Mouse (Mus musculus) cerebellum, adult 8-10 months (tissue): ENCODE results near the gene Arhgef28.

Experiments
- DNase-seq: peaks from one replicate; pipeline ENCODE4 v3.0.0; 2022

Arhgef28 gene

DNA sequence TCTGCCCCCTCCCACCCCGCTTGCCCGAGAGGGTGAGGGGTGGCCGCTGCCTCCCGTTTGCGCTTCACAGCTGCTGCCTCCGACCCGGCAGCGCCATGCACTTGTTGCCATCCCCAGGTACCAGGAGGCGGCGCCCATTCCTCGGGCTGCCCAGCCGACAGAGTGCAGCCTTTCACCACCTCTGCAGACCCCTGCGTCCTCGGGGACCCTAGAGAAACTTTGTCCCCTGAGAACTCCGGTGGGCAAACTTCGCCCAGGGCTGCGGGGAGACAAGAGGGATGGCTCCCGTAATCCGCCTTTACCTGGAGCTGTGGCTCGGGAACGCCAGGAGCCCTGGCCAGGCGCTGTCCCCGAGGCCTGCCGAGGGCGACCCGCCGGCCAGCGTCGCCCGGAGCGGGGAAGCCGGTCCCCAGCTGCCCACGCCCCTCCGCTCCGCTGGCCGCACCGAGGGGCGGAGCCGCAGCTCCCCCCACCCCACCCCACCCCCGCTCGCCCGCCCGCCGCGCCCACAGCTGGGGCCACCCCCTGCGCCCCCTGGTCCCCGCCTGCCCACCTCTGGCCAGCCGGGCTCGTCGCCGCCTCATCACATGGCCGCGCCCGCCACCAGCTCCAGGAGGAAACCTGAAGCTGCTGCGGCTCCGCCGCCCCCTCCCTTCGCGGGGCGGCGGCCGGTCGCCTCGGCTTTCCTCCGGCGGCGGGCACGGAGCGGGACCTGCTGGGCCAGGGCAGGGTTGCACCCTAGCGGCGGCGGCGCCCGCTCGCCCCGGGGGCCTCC, at the start of gene Arhgef28:
TSS of gene Arhgef28 (minus strand) at position 669 of the 775 bp plus-strand sequence.
- DNase-seq: peak; percentile 11

DNA sequence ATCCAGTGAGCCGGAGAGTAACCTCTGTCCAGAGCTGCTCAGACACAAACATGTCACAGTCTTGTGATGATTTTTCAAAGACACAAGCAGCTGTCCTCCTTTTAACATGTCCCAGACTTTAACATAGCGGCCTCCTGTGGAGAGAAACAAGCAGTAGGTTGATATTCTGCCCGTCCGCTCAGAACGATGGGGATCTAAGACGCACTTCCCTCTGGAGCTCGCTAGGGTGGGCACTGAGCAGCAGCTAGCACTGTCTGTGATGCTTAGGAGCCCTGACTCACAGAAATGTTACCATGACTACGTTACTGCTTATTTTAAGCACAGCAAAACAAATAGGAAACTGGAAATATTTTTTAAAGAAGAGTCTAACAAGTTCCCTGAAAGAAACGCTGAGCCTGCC, 48.7 kb upstream of the Arhgef28 start:
- DNase-seq: no peak

DNA sequence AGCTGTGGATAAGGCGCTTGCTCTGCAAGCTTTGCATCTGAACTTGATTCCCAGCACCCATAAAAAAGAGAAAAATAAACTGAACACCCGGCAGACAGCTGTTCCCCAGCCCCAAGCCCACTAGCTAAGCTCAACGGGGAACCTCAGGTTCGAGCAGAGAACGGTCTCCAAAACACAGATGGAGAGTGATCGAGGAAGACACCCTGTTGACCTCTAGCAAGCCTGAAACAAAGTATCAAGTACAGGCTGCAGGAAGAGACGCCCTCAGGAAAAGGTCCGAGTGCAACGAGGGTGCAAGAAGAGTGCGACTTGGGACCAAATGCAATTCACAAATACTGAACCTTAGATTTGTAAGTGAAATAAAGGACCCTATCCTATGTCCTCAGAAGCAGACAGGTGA, 43.4 kb upstream of the Arhgef28 start:
- DNase-seq: no peak

DNA sequence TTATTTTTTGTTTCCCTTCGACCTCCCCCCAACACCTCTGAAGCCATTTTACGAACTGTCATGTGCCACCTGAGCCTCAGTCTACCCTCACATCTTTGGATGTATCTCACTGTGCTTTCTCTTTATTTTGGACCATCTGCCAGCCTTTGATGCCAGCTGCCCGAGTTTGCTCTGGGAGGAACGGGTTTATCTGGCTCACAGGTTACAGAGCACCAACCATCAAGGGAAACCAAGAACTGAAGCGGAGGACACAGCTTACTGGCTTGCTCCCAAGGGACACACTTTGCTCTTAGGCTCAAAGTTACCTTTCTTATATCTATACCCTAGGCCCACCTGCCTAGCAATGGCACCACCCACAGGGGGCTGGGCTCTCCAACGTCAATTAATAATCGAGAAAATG, 39.1 kb upstream of the Arhgef28 start:
- DNase-seq: no peak

DNA sequence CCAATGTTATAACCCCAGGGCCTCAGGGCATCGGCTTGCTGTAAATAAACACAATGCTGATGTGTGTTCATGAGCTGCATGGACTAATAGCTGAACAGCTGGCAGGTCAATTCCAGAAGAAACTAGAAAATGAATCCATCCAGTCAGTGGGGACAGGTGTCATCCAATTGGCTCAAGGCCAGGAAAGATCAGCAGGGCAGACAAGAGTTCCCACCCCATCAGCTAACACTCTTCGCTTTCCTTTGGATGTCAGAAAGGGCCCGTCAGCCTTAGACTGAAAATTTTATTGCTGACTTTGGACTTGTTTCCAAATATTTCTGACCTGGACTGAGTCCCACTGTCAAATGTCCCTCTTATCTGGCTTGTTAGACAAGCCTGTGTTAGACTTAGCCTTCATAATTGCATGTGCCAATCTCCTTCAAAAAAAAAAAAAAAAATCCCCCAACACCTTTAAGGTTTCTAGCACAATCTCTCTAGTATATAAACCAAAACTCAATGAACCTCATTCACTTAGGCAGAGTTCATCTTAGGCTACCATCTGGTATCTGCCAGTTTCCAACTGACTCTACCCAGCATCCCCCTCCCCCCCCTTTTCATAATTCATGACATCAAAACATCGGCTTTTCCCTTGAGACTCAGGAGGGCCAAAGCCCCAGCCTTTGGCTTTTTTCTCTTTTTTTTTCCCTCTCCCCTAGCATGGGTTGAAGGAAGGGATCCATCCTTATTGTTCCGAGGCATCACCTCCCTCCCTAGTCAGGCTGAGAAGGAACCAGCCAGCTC, 38.5 kb upstream of the Arhgef28 start:
- no peak for DNase-seq

DNA sequence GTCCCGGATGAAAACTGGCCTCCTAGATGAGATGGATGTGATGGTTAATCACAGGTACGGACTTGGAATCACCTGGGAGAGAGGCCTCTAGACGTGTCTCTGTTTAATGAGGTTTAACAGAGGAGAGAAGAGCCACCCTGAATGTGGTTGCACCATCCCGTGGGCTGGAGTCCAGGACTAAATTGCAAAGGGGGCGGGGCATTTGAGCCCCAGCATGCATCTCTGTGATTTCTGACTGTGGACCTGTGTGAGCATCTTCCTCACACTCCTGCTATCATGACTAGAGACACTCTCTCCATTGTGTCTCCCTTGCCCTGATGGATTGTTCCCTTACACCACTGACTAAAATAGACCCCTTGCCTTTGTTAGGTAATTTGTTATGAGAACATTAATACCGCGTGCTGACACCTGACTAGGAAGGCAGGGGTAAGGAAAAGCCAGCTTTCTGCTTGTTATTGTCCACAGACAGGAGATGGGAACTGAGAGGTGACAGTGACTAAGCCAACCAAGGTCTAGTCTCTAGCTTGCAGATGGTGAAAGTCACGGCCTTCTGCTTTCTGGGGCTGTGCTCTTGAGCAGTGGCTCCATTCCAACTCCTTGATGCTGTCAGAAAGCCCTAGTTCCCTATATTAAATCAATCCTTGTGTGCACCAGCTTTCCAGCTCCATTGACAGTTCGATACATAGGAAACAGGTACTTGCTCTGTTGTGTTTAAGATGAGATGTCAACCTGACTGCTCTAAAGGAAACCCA, 35.5 kb upstream of the Arhgef28 start:
- DNase-seq: no peak

DNA sequence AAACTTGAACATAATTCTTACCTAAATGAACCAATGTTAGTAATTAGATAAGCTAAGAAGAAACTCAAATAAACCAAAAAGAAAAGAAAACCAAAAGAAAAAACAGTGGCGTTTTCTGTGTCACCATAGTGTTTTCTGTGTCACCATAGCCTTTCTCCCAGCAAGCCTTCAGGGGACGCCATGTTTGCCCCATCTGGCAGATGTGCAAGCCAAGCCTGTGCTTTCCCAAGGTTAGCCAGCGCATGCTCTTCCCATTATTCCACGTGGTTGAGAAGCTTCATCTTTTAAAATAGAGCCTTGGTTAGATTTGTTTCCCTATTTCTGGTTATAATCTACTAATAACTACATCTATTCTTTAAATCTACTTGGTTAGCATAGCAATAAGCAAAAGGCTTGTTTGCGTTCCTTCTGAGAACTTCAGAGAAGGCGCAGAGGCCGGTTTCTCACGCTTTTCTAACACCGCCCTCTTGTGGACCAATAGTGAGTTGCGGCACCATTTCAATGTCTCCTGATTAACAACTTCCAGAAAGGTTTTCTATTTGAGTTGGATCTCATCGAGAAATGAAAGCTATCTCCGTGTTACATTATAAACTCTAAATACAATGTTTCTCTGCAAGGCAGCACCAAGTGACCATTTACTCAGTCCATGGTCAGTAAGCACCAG, 33.9 kb upstream of the Arhgef28 start:
- DNase-seq: peak; percentile 36

DNA sequence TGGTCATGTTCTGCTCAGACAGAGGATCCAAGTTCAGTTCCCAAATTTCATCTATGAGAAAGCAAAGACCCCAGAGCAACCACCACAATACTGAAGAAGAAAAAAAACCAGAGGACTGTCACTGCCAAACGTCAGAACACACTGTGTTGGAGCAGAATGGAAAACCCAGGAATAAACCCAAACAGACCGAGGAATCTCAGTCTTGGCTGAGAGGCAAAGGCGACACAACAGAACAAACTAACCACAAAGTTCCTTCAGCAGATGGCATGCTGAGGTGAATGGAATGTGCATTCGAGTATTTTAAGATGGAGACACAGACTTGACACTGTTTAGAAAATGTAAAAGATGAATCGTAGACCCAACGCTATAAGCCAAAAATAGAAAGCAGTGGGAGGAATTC, 29.2 kb upstream of the Arhgef28 start:
- DNase-seq: no peak

DNA sequence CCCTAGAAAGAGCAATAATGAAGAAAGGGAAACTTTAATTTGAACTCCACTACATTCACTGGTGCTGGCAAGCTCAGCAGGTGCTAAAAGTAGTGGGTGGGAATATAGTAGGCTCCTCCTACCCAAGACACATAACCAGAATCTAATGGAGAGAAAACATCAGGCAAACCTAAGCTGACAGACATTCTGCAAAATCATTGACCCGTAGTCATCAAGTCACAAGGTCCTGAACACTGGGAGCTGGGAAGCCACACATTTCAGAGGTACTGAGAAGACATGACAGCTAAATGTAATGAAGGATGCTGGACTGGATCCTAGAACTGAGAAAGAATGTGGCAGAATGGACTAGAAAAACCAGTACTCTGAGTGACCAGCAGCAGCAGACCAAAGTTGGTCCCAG, 24.3 kb upstream of the Arhgef28 start:
- DNase-seq: no peak

DNA sequence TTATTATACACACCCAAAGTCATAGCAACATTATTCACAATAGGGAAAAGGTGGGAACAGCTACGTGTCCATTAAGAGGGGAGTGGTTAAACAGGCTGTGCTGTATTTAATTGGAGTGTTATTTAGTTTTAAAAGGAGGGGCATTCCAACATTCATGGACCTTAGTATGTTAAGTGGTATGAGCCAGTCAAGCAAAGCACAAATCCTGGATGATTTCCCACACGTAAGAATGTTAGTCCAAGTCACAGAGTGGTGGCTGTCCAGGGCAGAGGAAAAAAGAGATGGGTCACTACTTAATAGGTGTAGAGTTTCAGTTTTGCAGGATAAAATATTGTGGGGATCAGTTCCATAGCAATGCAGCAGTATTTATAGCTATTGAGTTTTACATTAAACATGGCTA, 20.0 kb upstream of the Arhgef28 start:
- no peak for DNase-seq

DNA sequence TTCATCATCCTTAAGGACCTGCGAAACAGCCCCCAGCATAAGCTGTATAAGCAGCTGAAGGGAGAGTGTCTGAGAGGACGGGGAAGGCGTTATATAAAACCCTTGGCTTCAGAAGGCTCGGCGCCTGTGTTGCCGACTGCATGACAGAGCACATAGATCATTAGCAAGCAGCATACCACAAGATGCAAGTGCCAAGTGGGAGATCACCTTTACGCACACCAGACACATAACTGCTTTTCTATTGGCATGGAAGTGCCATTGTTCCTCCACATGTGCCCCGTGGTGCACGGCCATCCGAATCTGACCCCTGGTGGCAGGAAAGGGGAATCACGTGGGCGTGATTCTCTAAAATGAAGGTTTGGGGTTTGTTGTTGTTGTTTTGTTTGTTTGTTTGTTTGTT, 16.6 kb upstream of the Arhgef28 start:
- no peak for DNase-seq

DNA sequence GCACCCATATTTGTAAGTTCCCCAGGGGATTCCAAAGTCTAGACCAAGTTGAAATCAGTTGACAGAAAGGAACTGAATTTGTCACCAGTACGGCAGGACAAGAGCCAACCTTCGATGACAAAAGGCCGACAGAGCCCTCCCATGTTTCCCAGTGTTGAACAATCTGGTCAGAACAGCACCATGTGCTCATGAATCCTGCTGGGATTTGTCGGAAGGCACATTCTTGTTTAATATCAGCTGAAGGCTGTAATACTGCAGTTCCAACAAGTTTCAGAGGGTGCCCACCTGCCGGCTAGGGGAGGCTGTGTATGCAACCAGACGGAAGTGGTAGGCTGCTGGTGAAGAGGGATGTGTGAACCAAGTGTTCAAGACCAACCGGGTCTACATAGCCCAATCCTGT, 3.9 kb upstream of the Arhgef28 start:
- DNase-seq: no peak

DNA sequence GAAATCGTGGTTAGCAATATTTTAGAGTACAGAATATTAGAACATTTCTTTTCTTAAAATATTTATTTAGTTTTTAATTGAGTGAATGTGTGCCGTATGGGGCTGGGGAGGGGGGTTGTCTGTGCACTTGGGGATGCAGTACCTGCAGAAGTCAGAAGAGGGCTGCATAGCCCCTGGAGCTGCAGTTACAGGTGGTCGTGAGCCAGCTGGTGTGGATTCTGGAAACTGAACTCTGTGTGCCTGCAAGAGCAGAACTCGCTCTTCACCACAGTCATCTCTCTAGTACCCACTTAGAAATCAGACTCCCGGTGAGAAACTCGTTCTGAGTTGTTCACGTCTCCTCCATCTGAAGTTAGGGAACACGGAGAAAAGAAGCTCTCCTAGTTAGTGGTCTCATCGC, 2.6 kb upstream of the Arhgef28 start:
- no peak for DNase-seq

DNA sequence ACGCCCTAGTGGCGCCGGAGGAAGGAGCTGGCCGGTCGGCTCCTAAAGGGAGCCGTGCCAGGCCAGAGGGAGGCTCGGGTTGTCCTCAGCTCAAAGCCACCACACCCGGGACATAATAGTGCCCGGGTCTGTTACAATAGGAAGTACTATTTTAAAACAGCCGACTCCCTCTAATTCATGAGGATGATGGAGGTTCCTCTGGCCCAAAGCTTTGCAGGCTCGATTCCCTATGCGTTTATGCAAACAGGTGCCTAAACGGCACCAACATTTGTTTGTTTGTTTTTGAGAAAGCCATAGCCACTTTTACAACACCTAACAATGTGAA, 269 bp upstream of the Arhgef28 start:
- DNase-seq: no peak

DNA sequence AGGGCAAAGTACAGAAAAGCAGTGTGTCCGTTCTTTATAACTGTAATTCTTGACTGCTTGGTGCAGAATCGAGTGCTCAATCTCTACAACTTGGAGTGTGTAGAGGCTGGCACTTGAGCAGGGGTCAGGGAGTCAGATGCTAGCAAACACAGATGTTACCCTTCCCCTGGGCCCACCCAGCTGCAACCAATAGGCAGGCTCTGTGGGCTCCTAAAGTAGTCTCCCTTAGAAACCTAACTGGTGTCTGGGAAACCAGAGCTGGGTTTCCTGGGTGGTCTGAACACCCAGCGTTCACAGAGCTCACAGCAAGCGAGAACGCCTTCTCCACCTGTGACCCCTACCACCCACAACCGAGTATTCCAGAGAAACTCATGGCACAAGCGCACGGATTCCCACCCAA, 1.1 kb downstream of the Arhgef28 start:
- DNase-seq: no peak

DNA sequence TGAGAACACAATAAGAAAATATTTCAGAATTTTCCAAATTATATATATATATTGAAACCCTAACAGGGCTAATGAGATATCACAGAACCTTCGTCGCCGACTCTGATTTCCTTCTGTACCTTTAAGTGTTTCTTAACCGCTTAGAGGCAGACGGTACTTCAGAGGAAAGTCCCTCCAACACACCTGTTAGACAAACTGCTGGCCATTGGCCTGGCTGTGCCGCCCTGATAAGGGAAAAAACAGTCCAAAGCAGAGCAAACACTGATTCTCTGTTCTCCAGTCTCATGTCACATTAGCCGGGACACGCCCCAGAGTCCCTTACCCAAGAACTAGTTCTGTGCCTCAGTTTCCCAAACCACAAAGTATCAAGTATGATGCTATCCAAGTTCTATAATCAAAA, 1.9 kb downstream of the Arhgef28 start:
- DNase-seq: no peak

DNA sequence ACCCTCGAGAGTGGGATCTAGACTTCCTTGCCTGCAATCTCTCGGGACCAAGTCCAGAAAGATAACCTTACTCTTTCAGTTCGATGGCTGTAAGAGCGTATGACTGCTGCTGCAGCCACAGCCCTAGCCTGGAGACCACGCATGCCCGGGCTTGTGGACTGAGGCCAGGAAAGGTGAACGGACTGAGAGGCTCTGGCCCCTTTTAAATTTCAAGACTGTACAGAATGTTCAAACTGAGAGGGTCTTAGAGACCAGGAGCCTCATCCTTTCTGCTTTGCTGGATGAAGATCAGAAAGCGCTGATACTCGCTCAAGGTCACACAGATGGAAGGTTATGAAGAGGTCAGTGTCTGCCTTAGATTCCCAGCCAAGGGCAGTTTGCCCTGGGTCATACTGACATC, 4.8 kb downstream of the Arhgef28 start:
- no peak for DNase-seq

DNA sequence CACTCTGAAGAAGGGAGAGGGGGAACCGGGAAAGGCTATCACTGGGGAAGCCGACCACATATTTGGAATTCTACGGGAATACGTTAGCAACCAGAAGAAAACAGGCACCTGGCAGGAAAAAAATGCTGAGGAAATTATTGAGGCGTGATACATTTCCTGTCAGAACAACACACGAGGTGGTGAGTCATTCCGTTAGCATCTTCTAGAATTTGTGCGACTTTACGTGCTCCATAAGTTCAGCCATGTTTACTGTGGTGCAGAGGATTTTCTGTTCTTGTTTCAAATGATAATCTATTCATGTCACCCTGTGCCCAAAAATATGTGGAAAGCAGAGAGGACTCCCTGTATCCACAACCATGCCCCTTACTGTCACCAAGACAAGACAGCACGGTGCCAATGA, 13.6 kb downstream of the Arhgef28 start:
- DNase-seq: no peak

DNA sequence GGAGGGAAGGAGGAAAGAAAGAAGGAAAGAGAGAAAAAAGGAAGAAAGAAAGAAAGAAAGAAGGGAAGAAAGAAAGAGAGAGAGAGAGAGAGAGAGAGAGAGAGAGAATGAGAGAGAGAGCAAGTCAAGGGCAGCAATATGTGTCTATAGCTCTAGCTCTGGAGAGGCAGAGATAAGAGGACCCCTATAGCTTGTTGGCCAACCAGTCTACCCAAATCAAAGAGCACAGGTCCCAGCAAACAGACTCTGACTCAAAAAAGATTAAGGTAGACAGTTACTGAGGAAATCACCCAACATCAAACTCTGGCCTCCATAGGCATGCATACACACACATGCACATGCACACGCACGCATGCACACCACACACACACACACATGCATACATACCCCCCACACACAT, 17.7 kb downstream of the Arhgef28 start:
- no peak for DNase-seq

DNA sequence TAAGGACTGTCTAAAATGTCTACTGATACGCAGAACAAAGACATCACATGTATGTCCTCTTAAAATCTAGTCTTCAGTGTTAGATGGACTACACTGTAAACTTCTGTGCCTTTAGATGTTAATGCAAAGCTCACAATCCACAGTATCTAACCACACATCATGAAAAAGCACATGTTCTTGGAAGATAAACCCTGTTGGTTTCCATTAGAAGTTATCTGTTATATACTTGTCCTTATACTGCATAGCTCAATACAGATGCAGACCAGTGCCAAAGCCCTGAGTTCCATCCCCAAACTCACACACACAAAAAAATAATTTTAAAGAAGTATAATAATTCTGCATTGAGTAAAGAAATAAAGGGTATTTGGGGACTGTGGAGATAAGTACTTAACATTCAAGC, 18.3 kb downstream of the Arhgef28 start:
- no peak for DNase-seq

DNA sequence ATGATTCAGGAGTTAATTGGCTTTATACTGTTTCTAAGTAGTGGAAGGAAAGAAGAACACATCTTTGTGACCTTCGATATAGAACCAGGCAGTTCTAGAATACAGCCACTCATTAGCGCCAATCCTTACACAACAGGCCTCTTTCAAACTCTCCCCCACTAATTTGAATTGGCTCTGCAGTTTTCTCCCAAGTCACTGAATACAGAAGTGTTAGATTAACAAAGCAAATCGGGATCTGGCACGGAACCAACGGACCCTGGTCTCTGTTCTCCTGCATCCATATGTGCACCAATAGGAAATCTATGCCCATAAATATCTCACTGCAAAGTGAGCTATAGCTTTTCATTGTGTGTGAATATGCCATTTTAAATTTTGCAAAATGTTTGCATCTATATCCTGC, 20.1 kb downstream of the Arhgef28 start:
- no peak for DNase-seq

DNA sequence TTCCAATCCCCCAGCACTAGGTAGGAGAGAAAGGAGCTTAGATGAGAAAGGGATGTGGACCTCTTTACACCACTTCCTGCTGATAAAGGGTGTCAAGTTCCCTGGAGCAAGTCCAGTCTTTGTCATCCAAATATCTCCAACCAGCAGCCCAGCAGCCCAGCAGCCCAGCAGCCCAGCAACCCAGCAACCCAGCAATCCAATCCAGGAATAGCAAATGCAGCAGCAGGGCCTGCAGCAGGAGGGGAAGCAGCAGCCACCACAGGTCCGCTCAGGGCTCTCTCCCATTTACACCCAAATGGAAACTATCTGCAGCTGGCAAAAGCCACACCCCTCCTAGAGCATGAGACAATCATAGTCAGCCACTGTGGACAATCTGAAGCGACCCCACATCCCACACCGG, 21.6 kb downstream of the Arhgef28 start:
- no peak for DNase-seq

DNA sequence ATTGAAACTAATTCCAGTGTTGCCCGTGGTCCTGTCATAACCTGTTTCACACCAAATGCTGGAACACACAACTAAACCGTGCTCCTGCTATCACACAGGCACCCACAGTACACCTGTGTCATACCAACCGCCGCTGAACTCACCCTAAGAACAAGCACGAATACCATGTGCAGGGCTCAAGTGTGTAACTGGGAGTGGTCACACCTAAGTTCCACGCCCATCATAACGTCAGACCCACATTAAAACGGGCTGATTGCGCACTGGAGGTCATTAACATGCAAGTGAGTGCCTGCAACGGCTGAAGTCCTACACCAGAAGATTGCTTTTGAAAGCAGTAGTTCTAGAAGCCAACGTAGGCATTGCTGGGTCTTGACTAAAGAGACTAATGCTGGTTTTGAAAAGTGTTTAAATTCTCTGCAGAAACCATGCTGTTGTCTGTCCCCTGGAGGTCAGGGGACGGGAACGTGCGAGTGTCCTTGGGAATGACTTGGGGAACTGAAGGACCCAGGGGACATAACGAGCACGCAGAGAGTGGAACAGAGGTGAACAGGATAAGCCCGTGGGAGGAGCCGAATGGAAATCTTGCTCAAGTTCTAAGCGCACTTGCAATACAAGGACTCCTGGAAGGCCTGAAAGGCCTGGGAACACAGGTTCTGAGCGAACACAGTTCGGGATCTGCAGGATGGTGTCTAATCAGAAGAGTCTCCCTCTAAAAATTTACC, 22.9 kb downstream of the Arhgef28 start:
- no peak for DNase-seq
